Mouse (Mus musculus): ENCODE data around the gene Hist2h2ab. TPM values are rescaled to one million over a fixed set of nuclear protein-coding genes. Genes with fewer than 3 reads are reported as not detected.
"Not testable (repeated sequence)": the region's sequence is repeated elsewhere in the genome, so short reads cannot be mapped to it uniquely, and the experiment has no call there.

Gene Hist2h2ab
- total RNA-seq (2021) = 10 to 100 TPM; 10.4 to 10.6 TPM
- long read RNA-seq = 0 reads

GRCm38 (mm10) chr3:96219661-96220130, at the start of gene Hist2h2ab, which contains the start of gene Bola1:
Gene Hist2h2ab (plus strand): TSS chr3:96219865.
Gene Bola1 (minus strand): TSS chr3:96219709.
- DNase-seq (ENCODE audit: low spot score in 2 of 2) = peak; percentile 77 to 91

- DNase-seq (ENCODE audit: low spot score in 2 of 2) = no peak
Observed at GRCm38 (mm10) chr3:96170276-96170675, 49.4 kb upstream of the Hist2h2ab start.

- no peak for DNase-seq (ENCODE audit: low spot score in 2 of 2)
Observed at GRCm38 (mm10) chr3:96170976-96171545, 48.6 kb upstream of the Hist2h2ab start.

GRCm38 (mm10) chr3:96171583-96172196, 48.0 kb upstream of the Hist2h2ab start:
- DNase-seq (ENCODE audit: low spot score in 2 of 2) = peak in 1 of 2 experiments; percentile 45

GRCm38 (mm10) chr3:96172197-96173178, 47.2 kb upstream of the Hist2h2ab start, which contains the start of gene Sf3b4:
Gene Sf3b4 (plus strand): TSS chr3:96172332.
- peak; percentile 72 to 89 for DNase-seq (ENCODE audit: low spot score in 2 of 2)

- no peak for DNase-seq (ENCODE audit: low spot score in 2 of 2)
Observed at GRCm38 (mm10) chr3:96173185-96173584, 46.5 kb upstream of the Hist2h2ab start.

- DNase-seq (ENCODE audit: low spot score in 2 of 2) = not testable (repeated sequence)
Observed at GRCm38 (mm10) chr3:96174042-96174441, 45.6 kb upstream of the Hist2h2ab start.

- no peak for DNase-seq (ENCODE audit: low spot score in 2 of 2)
Observed at GRCm38 (mm10) chr3:96175251-96175650, 44.4 kb upstream of the Hist2h2ab start.

- no peak for DNase-seq (ENCODE audit: low spot score in 2 of 2)
Observed at GRCm38 (mm10) chr3:96178427-96178826, 41.2 kb upstream of the Hist2h2ab start.

- DNase-seq (ENCODE audit: low spot score in 2 of 2) = no peak
Observed at GRCm38 (mm10) chr3:96178902-96179301, 40.8 kb upstream of the Hist2h2ab start.

GRCm38 (mm10) chr3:96179531-96179930, 40.1 kb upstream of the Hist2h2ab start:
- no peak for DNase-seq (ENCODE audit: low spot score in 2 of 2)

- peak; percentile 64 to 74 for DNase-seq (ENCODE audit: low spot score in 2 of 2)
Observed at GRCm38 (mm10) chr3:96180727-96181477, 38.8 kb upstream of the Hist2h2ab start, which contains the start of gene Sv2a. Gene Sv2a (plus strand): TSS chr3:96181151.

- no peak for DNase-seq (ENCODE audit: low spot score in 2 of 2)
Observed at GRCm38 (mm10) chr3:96181510-96182381, 37.9 kb upstream of the Hist2h2ab start.

- no peak for DNase-seq (ENCODE audit: low spot score in 2 of 2)
Observed at GRCm38 (mm10) chr3:96182382-96182776, 37.3 kb upstream of the Hist2h2ab start.

- no peak for DNase-seq (ENCODE audit: low spot score in 2 of 2)
Observed at GRCm38 (mm10) chr3:96192977-96193376, 26.7 kb upstream of the Hist2h2ab start.

GRCm38 (mm10) chr3:96194966-96195365, 24.7 kb upstream of the Hist2h2ab start:
- DNase-seq (ENCODE audit: low spot score in 2 of 2) = no peak

- no peak for DNase-seq (ENCODE audit: low spot score in 2 of 2)
Observed at GRCm38 (mm10) chr3:96195616-96196313, 23.9 kb upstream of the Hist2h2ab start.

GRCm38 (mm10) chr3:96196437-96197128, 23.1 kb upstream of the Hist2h2ab start:
- DNase-seq (ENCODE audit: low spot score in 2 of 2) = peak in 1 of 2 experiments; percentile 51

All from layer of hippocampus, adult 18-20 months (tissue).